Mouse (Mus musculus) intestine, embryonic 14.5 days (tissue): Measurements from ENCODE around the gene Ubl3. TPM values are rescaled to one million over a fixed set of nuclear protein-coding genes. Genes with fewer than 3 reads are reported as not detected.

Source experiments
- ATAC-seq: fragments of 200-750 bp; cut with Nextera tagmentation; replicated peaks from 2 replicates; pipeline ENCODE4 v1.8.0; 2017; ENCODE audit warnings: low read depth, moderate number of reproducible peaks, moderate TSS enrichment, moderate library complexity; ENCODE audit not compliant: low FRiP score, low TSS enrichment
- DNase-seq: peaks from one replicate; pipeline ENCODE4 v3.0.0-alpha.2; 2018; ENCODE audit warnings: low spot score
- H3K27ac ChIP-seq: fragments of 300-500 bp; sonication (generic); 2 replicates; pipeline ENCODE4 v1.5.1; 2014; ENCODE audit warnings: low read depth, mild to moderate bottlenecking, control low read depth
- H3K27me3 ChIP-seq: fragments of 300-500 bp; sonication (generic); replicated peaks from 2 replicates; pipeline ENCODE4 v1.6.1; 2014; ENCODE audit warnings: low read length, control low read depth; ENCODE audit not compliant: control insufficient read depth, insufficient read depth
- H3K36me3 ChIP-seq: fragments of 300-500 bp; sonication (generic); 2 replicates; pipeline ENCODE4 v1.6.1; 2014; ENCODE audit warnings: low read length, control low read depth; ENCODE audit not compliant: control insufficient read depth, insufficient read depth
- H3K4me1 ChIP-seq: fragments of 300-500 bp; sonication (generic); replicated peaks from 2 replicates; pipeline ENCODE4 v1.6.1; 2014; ENCODE audit warnings: low read length, control low read depth, mixed read lengths; ENCODE audit not compliant: control insufficient read depth, insufficient read depth
- H3K4me2 ChIP-seq: fragments of 300-500 bp; sonication (generic); 2 replicates; pipeline ENCODE4 v1.6.1; 2014; ENCODE audit warnings: low read length
- H3K4me3 ChIP-seq: fragments of 300-500 bp; sonication (generic); 2 replicates; pipeline ENCODE4 v1.5.1; 2014; ENCODE audit warnings: low read depth, low read length, control low read depth, mixed read lengths
- H3K9ac ChIP-seq: fragments of 300-500 bp; sonication (generic); 2 replicates; pipeline ENCODE4 v1.6.1; 2014; ENCODE audit warnings: mild to moderate bottlenecking, low read length
- H3K9me3 ChIP-seq: fragments of 300-500 bp; sonication (generic); 2 replicates; pipeline ENCODE4 v1.6.1; 2016; ENCODE audit warnings: low read length, control low read depth; ENCODE audit not compliant: control insufficient read depth
- WGBS: fragments of 180-500 bp; shearing (Covaris S2); extraction: QIAGEN DNeasy Blood & Tissue Kit; methylation state at CpG from one replicate; pipeline ENCODE4 v1.1.7; 2014; 5-methylcytosine and 5-hydroxymethylcytosine counted together
- polyA plus RNA-seq: library from polyadenylated mRNA; unstranded; fragments of >200 nt; fragmentation: Nextera tagmentation; extraction: Ambion mirVana; gene quantifications from 2 replicates; pipeline ENCODE4 v1.2.1, GENCODE M21; 2014

The Ubl3 gene
- polyA plus RNA-seq, 1 experiment from 2014 or later: 75.4 TPM

- DNase-seq (no peak), ATAC-seq (no peak)
- Histone ChIP-seq H3K27me3 (no peaks in the 10 kb centered on the region), H3K9ac (no peak overlapping the region), H3K9me3 (no peaks in the 10 kb centered on the region), H3K4me1 (no peaks in the 10 kb centered on the region), H3K4me3 (no peak overlapping the region), H3K27ac (no peak overlapping the region), H3K4me2 (no peak overlapping the region), H3K36me3 (no peaks in the 10 kb centered on the region)
- WGBS: 81% methylated on average over 3 of the region's 3 CpGs
These were observed 36.4 kb upstream of the Ubl3 start for GRCm38 (mm10) chr5:148588987-148589386.

- Histone ChIP-seq H3K4me1 (no peaks in the 10 kb centered on the region), H3K4me3 (no peak overlapping the region), H3K27me3 (no peaks in the 10 kb centered on the region), H3K36me3 (no peaks in the 10 kb centered on the region), H3K4me2 (no peak overlapping the region), H3K27ac (no peak overlapping the region), H3K9ac (no peak overlapping the region), H3K9me3 (no peaks in the 10 kb centered on the region)
- ATAC-seq (no peak), DNase-seq (no peak)
- WGBS: 70% methylated on average over 6 of the region's 6 CpGs
These were observed 35.6 kb upstream of the Ubl3 start for GRCm38 (mm10) chr5:148588142-148588650.

GRCm38 (mm10) chr5:148580388-148580985, 27.9 kb upstream of the Ubl3 start:
- no peak for DNase-seq
- no peaks in the 10 kb centered on the region for H3K36me3 ChIP-seq
- no peaks in the 10 kb centered on the region for H3K9me3 ChIP-seq
- H3K27ac ChIP-seq: no peak overlapping the region
- H3K4me2 ChIP-seq: no peak overlapping the region
- ATAC-seq: peak; percentile 53; the same call in 1 of the 2 replicates
- WGBS: 87% methylated on average over 13 of the region's 13 CpGs
- no peaks in the 10 kb centered on the region for H3K4me1 ChIP-seq
- no peak overlapping the region for H3K9ac ChIP-seq
- H3K4me3 ChIP-seq: no peak overlapping the region
- no peaks in the 10 kb centered on the region for H3K27me3 ChIP-seq

- DNase-seq (no peak), ATAC-seq (no peak)
- H3K27me3 ChIP-seq: no peaks in the 10 kb centered on the region
- no peaks in the 10 kb centered on the region for H3K9me3 ChIP-seq
- no peaks in the 10 kb centered on the region for H3K36me3 ChIP-seq
- H3K4me1 ChIP-seq: no peaks in the 10 kb centered on the region
- H3K27ac ChIP-seq: no peak overlapping the region
- H3K4me2 ChIP-seq: no peak overlapping the region
- WGBS: 94% methylated on average over 2 of the region's 2 CpGs
- H3K4me3 ChIP-seq: no peak overlapping the region
- H3K9ac ChIP-seq: no peak overlapping the region
These were observed 26.6 kb upstream of the Ubl3 start for GRCm38 (mm10) chr5:148579156-148579555.

GRCm38 (mm10) chr5:148578353-148578752, 25.8 kb upstream of the Ubl3 start:
- ATAC-seq: no peak
- Histone ChIP-seq H3K27me3 (no peaks in the 10 kb centered on the region), H3K4me2 (no peak overlapping the region), H3K4me1 (no peaks in the 10 kb centered on the region), H3K9ac (no peak overlapping the region), H3K27ac (no peak overlapping the region), H3K9me3 (no peaks in the 10 kb centered on the region), H3K4me3 (no peak overlapping the region), H3K36me3 (no peaks in the 10 kb centered on the region)
- no peak for DNase-seq
- WGBS: 35% methylated on average over 8 of the region's 8 CpGs

GRCm38 (mm10) chr5:148577278-148577677, 24.7 kb upstream of the Ubl3 start:
- H3K4me1 ChIP-seq: no peaks in the 10 kb centered on the region
- H3K4me2 ChIP-seq: no peak overlapping the region
- H3K9me3 ChIP-seq: no peaks in the 10 kb centered on the region
- H3K4me3 ChIP-seq: no peak overlapping the region
- H3K27me3 ChIP-seq: no peaks in the 10 kb centered on the region
- ATAC-seq (no peak), DNase-seq (no peak)
- WGBS: 84% methylated on average over 9 of the region's 9 CpGs
- H3K36me3 ChIP-seq: no peaks in the 10 kb centered on the region
- H3K27ac ChIP-seq: no peak overlapping the region
- H3K9ac ChIP-seq: no peak overlapping the region

GRCm38 (mm10) chr5:148575163-148575562, 22.6 kb upstream of the Ubl3 start:
- no peak for ATAC-seq
- DNase-seq: no peak
- WGBS: 69% methylated on average over 5 of the region's 5 CpGs
- no peak overlapping the region for H3K4me3 ChIP-seq
- H3K36me3 ChIP-seq: no peaks in the 10 kb centered on the region
- H3K27ac ChIP-seq: no peak overlapping the region
- no peaks in the 10 kb centered on the region for H3K27me3 ChIP-seq
- no peak overlapping the region for H3K9ac ChIP-seq
- H3K4me2 ChIP-seq: no peak overlapping the region
- H3K4me1 ChIP-seq: no peaks in the 10 kb centered on the region
- H3K9me3 ChIP-seq: no peaks in the 10 kb centered on the region

- WGBS: 80% methylated on average over 5 of the region's 5 CpGs
These were observed 20.1 kb upstream of the Ubl3 start for GRCm38 (mm10) chr5:148572676-148573075.

GRCm38 (mm10) chr5:148570571-148571304, 18.1 kb upstream of the Ubl3 start:
- 65% methylated on average over 14 of the region's 14 CpGs for WGBS
- Histone ChIP-seq H3K4me2 (no peak overlapping the region), H3K36me3 (no peaks in the 10 kb centered on the region), H3K9ac (no peak overlapping the region), H3K9me3 (no peaks in the 10 kb centered on the region), H3K4me1 (no peaks in the 10 kb centered on the region), H3K27me3 (no peaks in the 10 kb centered on the region), H3K27ac (no peak overlapping the region), H3K4me3 (no peak overlapping the region)
- ATAC-seq (no peak), DNase-seq (no peak)

More at GRCm38 (mm10) chr5:148572676-148573075, 20.1 kb upstream of the Ubl3 start:
- Histone ChIP-seq H3K4me3 (no peak overlapping the region), H3K9ac (no peak overlapping the region), H3K9me3 (no peaks in the 10 kb centered on the region), H3K27me3 (no peaks in the 10 kb centered on the region), H3K27ac (no peak overlapping the region), H3K36me3 (no peaks in the 10 kb centered on the region), H3K4me2 (no peak overlapping the region), H3K4me1 (no peaks in the 10 kb centered on the region)
- ATAC-seq (no peak), DNase-seq (no peak)
